Mouse (Mus musculus) small intestine, adult 2 months (tissue): ENCODE data around the gene Syce2. TPM values are rescaled to one million over a fixed set of nuclear protein-coding genes. Genes with fewer than 3 reads are reported as not detected.

Source experiments
- H3K27ac ChIP-seq: fragments of 200-500 bp; 2 replicates; pipeline ENCODE4 v1.5.1; 2012; ENCODE audit warnings: low read depth, low read length, control low read depth, inconsistent platforms; ENCODE audit not compliant: insufficient read depth
- H3K27me3 ChIP-seq: fragments of 200-500 bp; 2 replicates; pipeline ENCODE4 v1.6.1; 2012; ENCODE audit warnings: mild to moderate bottlenecking, moderate library complexity, low read length, inconsistent platforms; ENCODE audit not compliant: control insufficient read depth, insufficient read depth
- H3K36me3 ChIP-seq: fragments of 200-500 bp; 2 replicates; pipeline ENCODE4 v1.6.1; 2012; ENCODE audit warnings: mild to moderate bottlenecking, low read length, control low read depth, inconsistent platforms; ENCODE audit not compliant: control insufficient read depth, insufficient read depth
- H3K4me1 ChIP-seq: fragments of 200-500 bp; 2 replicates; pipeline ENCODE4 v1.6.1; 2012; ENCODE audit warnings: low read length, inconsistent platforms, mixed read lengths; ENCODE audit not compliant: control insufficient read depth, insufficient read depth, insufficient read length
- H3K4me3 ChIP-seq: fragments of 200-500 bp; 2 replicates; pipeline ENCODE4 v1.5.1; 2012; ENCODE audit warnings: low read depth, mild to moderate bottlenecking, control low read depth, inconsistent platforms, low read length, moderate library complexity
- CTCF ChIP-seq: fragments of 200-500 bp; IDR thresholded peaks from 2 replicates; pipeline ENCODE4 v1.5.1; 2012; ENCODE audit warnings: low read depth, mild to moderate bottlenecking, control low read depth, inconsistent platforms, low read length, moderate library complexity, mixed read lengths; ENCODE audit not compliant: insufficient replicate concordance, insufficient read length; ENCODE audit errors: extremely low read depth
- POLR2A ChIP-seq: fragments of 200-500 bp; IDR thresholded peaks from 2 replicates; pipeline ENCODE4 v1.6.1; 2012; ENCODE audit warnings: low read depth, mild to moderate bottlenecking, control low read depth, inconsistent platforms, low read length, moderate library complexity
- WGBS: fragments of 180-500 bp; shearing (Covaris S2); methylation state at CpG from one replicate; pipeline ENCODE4 v1.1.7; 2018; 5-methylcytosine and 5-hydroxymethylcytosine counted together
- polyA plus RNA-seq: library from polyadenylated mRNA; depleted of rRNA; stranded (reverse); fragments of >200 nt; gene quantifications from 2 replicates; pipeline ENCODE4 v1.2.3, GENCODE M21; 2012; rRNA removed

The Syce2 gene
- polyA plus RNA-seq, 1 experiment = 2.1 TPM

DNA sequence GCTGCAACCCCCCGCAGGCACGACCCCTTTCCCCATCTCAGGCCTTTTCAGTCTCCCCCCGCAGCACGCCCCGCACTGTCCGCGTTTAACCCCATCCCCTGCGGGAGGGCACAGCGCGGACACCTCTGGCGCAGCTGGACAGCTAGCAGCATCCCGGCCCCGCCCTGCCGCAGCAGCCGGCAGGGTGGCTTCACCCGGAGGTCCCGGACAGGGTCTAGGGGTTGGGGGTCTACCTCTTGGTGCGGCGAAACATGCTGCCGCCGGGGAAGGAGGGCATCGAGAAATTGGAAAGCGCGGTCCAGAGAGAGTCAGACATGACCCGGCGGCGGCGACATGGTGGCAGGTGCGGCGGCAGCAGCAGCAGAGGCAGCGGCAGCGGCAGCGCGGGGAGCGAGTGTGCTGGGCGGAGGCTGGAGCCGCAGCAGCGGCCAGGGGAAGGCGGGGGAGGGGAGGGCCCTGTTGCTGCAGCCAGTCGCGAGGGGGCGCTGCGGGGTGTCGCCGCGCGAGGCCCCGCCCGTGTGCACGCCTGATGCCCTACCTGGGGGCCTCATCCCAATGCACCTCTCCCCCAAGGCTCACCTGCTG is 65.1 kb downstream of the Syce2 start, which contains the start of gene Mast1:
Mast1 (minus strand) TSS at position 398 of the 585 bp plus-strand sequence.
- H3K4me3 ChIP-seq = peak within 1 kb of the TSS; percentile 52
- H3K36me3 ChIP-seq = no peaks in the 10 kb centered on the region
- peaks cover 28% of the 10 kb centered on the region for H3K27me3 ChIP-seq
- TF ChIP-seq CTCF (peak; percentile 51), POLR2A (no peak)
- peaks cover 3% of the 10 kb centered on the region; the same call in 1 of the 2 replicates for H3K4me1 ChIP-seq
- H3K27ac ChIP-seq = no peak within 1 kb of the TSS
- 1% methylated on average over 48 of the region's 50 CpGs for WGBS

Other genes starting within 250 kb of the Syce2 start
- 37.0 and 72.7 TPM in 2 replicates for gene Ier2, start 209.3 kb upstream of the Syce2 start, polyA plus RNA-seq
- 38.3 and 55.2 TPM in 2 replicates for gene Trmt1, start 185.8 kb upstream of the Syce2 start, polyA plus RNA-seq
- gene Nacc1, start 184.2 kb upstream of the Syce2 start, polyA plus RNA-seq = 57.2 and 104 TPM in 2 replicates
- 4.2 and 8.2 TPM in 2 replicates for gene Lyl1, start 170.7 kb upstream of the Syce2 start, polyA plus RNA-seq
- 0.30 TPM in 2 replicates for gene G430095P16Rik, start 149.1 kb upstream of the Syce2 start, polyA plus RNA-seq
- 22.3 and 26.1 TPM in 2 replicates for gene Nfix, start 71.8 kb upstream of the Syce2 start, polyA plus RNA-seq
- 0.98 and 2.1 TPM in 2 replicates for gene Dand5, start 49.3 kb upstream of the Syce2 start, polyA plus RNA-seq
- gene Gadd45gip1, start 40.6 kb upstream of the Syce2 start, polyA plus RNA-seq = 50.5 and 64.1 TPM in 2 replicates
- gene Rad23a, start 31.4 kb upstream of the Syce2 start, polyA plus RNA-seq = 26.4 and 47.5 TPM in 2 replicates
- gene Calr, start 25.2 kb upstream of the Syce2 start, polyA plus RNA-seq = 82.6 and 120 TPM in 2 replicates
- gene Farsa, start 15.1 kb upstream of the Syce2 start, polyA plus RNA-seq = 20.2 and 29.1 TPM in 2 replicates
- 32.5 and 53.2 TPM in 2 replicates for gene Gcdh, start 21.8 kb downstream of the Syce2 start, polyA plus RNA-seq
- 0.30 and 0.38 TPM in 2 replicates for gene Klf1, start 29.8 kb downstream of the Syce2 start, polyA plus RNA-seq
- gene Dnase2a, start 36.4 kb downstream of the Syce2 start, polyA plus RNA-seq = 4.1 and 5.9 TPM in 2 replicates
- gene Mast1, start 65.2 kb downstream of the Syce2 start, polyA plus RNA-seq = 0.50 and 0.71 TPM in 2 replicates
- gene Rtbdn, start 74.9 kb downstream of the Syce2 start, polyA plus RNA-seq = 0.15 TPM in 1 of 2 replicates, not detected in the other
- 3.2 TPM in 1 of 2 replicates, not detected in the other for gene Gm49661, start 97.3 kb downstream of the Syce2 start, polyA plus RNA-seq
- 70.6 and 141 TPM in 2 replicates for gene Prdx2, start 97.5 kb downstream of the Syce2 start, polyA plus RNA-seq
- 14.5 and 29.1 TPM in 2 replicates for gene Rnaseh2a, start 97.7 kb downstream of the Syce2 start, polyA plus RNA-seq
- gene Junb, start 106.6 kb downstream of the Syce2 start, polyA plus RNA-seq = 122 and 329 TPM in 2 replicates
- 26.3 and 56.9 TPM in 2 replicates for gene Hook2, start 118.5 kb downstream of the Syce2 start, polyA plus RNA-seq
- gene Best2, start 142.4 kb downstream of the Syce2 start, polyA plus RNA-seq = 0.33 TPM in 1 of 2 replicates, not detected in the other
- 71.8 and 128 TPM in 2 replicates for gene Asna1, start 153.2 kb downstream of the Syce2 start, polyA plus RNA-seq
- 82.6 and 135 TPM in 2 replicates for gene Trir, start 154.7 kb downstream of the Syce2 start, polyA plus RNA-seq
- gene Tnpo2, start 164.8 kb downstream of the Syce2 start, polyA plus RNA-seq = 19.8 and 32.0 TPM in 2 replicates
- gene Fbxw9, start 187.9 kb downstream of the Syce2 start, polyA plus RNA-seq = 36.4 and 52.5 TPM in 2 replicates
- gene Gm5741, start 195.9 kb downstream of the Syce2 start, polyA plus RNA-seq = 1.4 TPM in 1 of 2 replicates, not detected in the other
- 34.8 and 47.2 TPM in 2 replicates for gene Dhps, start 199.6 kb downstream of the Syce2 start, polyA plus RNA-seq
- gene Wdr83os, start 208.6 kb downstream of the Syce2 start, polyA plus RNA-seq = 66.0 and 79.1 TPM in 2 replicates
- 13.4 and 26.8 TPM in 2 replicates for gene Wdr83, start 209.2 kb downstream of the Syce2 start, polyA plus RNA-seq
- 28.8 and 38.1 TPM in 2 replicates for gene Man2b1, start 211.2 kb downstream of the Syce2 start, polyA plus RNA-seq